In the genomic region with DNA sequence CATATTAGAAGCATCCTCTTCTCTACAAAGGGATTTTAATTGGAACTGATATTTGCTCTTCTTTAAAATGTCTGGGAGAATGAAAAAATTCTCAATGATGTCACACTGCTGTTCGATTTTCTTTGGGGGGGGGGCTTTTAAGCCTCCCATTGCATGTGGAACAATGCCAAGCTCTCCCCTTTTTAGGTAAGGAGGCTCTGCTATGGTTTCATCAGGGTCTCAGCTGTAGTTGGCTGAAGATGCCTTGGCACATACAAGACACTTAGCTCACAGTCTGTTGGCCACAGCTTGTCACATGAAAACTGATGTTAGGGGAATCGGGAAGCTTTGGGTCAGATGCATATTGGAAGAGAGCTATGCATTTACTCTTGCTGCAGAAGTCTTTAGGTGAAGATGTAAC, we compare ENCODE assay signal across 23 mouse cellular contexts. TPM values are rescaled to one million over a fixed set of nuclear protein-coding genes. Genes with fewer than 3 reads are reported as not detected.
"Had no signal": no experiment of that assay in that cellular context is flagged by ENCODE, and none has a peak within 500 bp of the region (broad histone marks: within the 10 kb centered on the region; RNA-seq: fewer than 3 reads in every experiment).

No protein-coding gene starts in this region.

- H3K9ac ChIP-seq: heart, embryonic 13.5 days; heart, embryonic 15.5 days; hindbrain, embryonic 14.5 days; kidney, embryonic 15.5 days; limb, embryonic 13.5 days; limb, embryonic 15.5 days; liver, embryonic 12.5 days; liver, embryonic 14.5 days had no signal

- H3K4me2 ChIP-seq: heart, embryonic 11.5 days; heart, embryonic 13.5 days; heart, embryonic 15.5 days; hindbrain, embryonic 14.5 days; kidney, embryonic 15.5 days; limb, embryonic 13.5 days; limb, embryonic 15.5 days; liver, embryonic 12.5 days had no signal

- H3K27ac ChIP-seq: heart, adult 2 months; heart, embryonic 13.5 days; heart, embryonic 15.5 days; hindbrain, embryonic 14.5 days; kidney, embryonic 15.5 days; kidney, postnatal 0 days; limb, embryonic 13.5 days; limb, embryonic 15.5 days; liver, embryonic 12.5 days; liver, embryonic 14.5 days had no signal

- H3K4me3 ChIP-seq: heart, adult 2 months; heart, embryonic 13.5 days; heart, embryonic 15.5 days; kidney, embryonic 15.5 days; limb, embryonic 13.5 days; limb, embryonic 15.5 days; liver, embryonic 12.5 days had no signal

- DNase-seq: gastrocnemius, postnatal 14 days; gastrocnemius, postnatal 36 days; heart, adult 11 months; heart, adult 2 months; heart, postnatal 14 days; heart, postnatal 36 days; kidney, postnatal 14 days; layer of hippocampus, adult 9-11 months; layer of hippocampus, postnatal 36 days had no signal

- H3K27me3 ChIP-seq: heart, embryonic 13.5 days; heart, embryonic 15.5 days; kidney, embryonic 15.5 days; limb, embryonic 13.5 days; limb, embryonic 15.5 days; liver, embryonic 12.5 days had no signal

- H3K4me1 ChIP-seq: heart, embryonic 13.5 days; heart, embryonic 15.5 days; kidney, embryonic 15.5 days; limb, embryonic 13.5 days; limb, embryonic 15.5 days had no signal

- ATAC-seq: hindbrain, embryonic 16.5 days; intestine, embryonic 16.5 days; liver, embryonic 12.5 days had no signal

- H3K9me3 ChIP-seq: heart, embryonic 13.5 days; heart, embryonic 15.5 days; kidney, embryonic 15.5 days; limb, embryonic 13.5 days; limb, embryonic 15.5 days; liver, embryonic 12.5 days had no signal

- H3K36me3 ChIP-seq: heart, embryonic 13.5 days; heart, embryonic 15.5 days; kidney, embryonic 15.5 days; limb, embryonic 13.5 days; limb, embryonic 15.5 days; liver, embryonic 12.5 days had no signal

RNA-seq across cellular contexts. Expression of gene Arpp21, which starts 20.2 kb away (rescaled TPM):
- polyA plus RNA-seq: gonadal fat pad, adult 2 months; liver, adult 2 months had no signal
